Mouse (Mus musculus): Measurements from ENCODE around the gene Tmem176a.
"Not testable (repeated sequence)": the region's sequence is repeated elsewhere in the genome, so short reads cannot be mapped to it uniquely, and the experiment has no call there.

Gene Tmem176a

DNA sequence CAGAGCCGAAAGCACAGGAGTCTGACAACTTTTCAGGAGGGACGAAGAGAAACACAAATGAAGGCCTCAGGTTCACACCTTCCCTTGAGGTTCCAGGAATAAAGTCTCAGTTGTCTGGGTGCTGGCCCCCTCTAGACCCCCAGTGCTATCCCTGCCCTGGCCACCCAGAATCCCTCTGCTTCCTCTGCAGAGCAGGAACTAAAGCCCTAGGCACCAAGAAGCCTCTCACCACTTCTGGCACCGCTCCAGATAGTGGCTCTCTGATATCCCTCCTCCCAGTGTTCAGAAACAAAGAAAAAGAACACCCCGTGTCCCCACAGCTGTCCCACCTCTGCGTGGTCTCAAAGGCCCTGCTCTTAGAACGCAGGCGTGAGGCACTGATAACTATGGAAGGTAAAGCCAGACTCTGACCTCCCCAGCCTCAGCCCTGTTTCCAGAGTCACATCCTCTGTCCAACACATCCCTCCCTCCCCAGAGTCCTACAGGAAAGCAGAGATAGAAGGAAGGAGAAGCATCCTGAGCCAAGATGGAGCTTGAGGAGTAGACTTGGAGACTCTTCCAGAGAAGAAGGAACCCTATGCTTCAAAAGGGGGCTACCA lies at the start of gene Tmem176a:
Tmem176a (plus strand) TSS at position 549 of the 599 bp plus-strand sequence.
- peak in 1 of 2 experiments; percentile 4 for DNase-seq

DNA sequence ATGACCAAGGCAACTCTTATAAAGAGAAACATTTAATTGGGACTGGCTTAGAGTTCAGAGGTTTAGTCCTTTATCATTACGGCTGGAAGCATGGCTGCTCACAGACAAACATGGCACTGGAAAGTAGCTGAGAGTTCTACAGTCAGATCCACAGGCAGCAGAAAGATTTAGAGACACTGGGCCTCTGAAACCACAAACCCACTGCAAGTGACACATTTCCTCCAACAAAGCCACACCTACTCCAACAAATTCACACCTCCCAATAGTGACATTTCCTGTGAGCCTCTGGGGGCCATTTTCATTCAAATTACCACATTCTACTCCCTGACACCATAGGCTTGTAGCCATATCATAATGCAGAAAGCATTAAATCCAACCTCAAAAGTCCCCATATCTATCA lies 38.8 kb upstream of the Tmem176a start:
- DNase-seq = no peak

DNA sequence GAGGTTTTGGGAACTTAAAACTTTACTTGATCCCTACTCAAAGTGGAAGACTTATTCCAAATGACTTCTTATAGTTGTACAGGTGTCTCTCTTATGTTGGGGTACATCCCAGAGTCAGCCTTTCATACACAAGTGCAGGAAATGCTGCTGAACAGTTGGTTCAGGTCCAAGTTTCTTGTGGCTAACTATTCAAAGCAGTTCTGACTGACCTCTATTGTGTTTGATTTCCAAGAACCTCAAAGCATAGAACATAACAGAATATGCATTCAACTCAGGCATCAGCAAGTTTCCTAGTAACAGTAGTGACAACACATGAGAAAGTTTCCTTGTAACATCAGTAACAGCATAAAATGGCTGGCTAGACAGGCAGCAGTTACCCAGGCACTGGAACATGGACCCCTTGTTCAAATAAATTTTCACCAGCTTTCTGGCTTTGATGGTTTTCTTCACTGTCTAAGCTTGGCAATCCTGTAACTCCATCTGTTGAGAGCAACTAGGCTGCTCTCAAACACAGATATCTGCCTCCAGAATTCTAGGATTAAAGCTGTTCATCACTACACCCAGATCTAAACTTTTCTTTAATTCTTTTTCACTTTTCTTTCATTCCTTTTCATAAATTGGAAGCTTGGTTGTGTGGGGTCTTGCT lies 37.2 kb upstream of the Tmem176a start:
- DNase-seq = no peak

DNA sequence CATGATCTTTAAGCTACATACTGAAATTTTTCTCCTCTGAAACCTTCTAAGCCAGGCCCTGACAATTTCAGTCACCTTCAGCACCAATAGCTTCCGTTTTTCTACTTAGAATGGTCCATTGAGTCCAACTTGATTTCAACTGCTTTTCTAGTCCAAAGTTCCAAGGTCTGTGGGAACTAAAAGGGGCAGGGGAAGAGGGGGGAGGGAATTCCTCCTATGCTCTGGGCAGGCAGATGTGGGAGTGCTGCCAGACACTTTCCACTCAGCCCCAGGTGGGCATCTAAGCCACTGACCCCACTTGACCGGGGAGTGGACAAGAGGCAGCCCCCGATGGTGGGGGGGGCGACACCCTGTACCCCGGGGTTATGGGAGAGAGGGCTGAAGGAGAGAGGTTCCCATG lies 36.4 kb upstream of the Tmem176a start:
- no peak for DNase-seq

DNA sequence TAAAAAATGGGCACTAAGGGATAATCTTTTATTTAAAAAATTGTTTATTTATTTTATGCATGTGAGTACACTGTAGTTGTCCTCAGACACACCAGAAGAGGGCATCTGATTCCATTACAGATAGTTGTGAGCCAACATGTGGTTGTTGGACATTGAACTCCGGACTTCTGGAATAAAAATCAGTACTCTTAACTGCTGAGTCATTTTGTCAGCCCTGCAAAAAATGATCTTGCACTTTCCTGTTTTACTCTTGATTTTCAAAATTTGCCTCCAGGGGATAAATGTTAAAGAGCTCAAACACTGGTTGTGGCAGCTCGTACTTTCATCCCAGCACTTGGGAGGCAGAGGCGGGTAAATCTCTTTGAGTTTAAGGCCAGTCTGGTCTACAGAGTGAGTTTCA lies 34.0 kb upstream of the Tmem176a start:
- DNase-seq = no peak

DNA sequence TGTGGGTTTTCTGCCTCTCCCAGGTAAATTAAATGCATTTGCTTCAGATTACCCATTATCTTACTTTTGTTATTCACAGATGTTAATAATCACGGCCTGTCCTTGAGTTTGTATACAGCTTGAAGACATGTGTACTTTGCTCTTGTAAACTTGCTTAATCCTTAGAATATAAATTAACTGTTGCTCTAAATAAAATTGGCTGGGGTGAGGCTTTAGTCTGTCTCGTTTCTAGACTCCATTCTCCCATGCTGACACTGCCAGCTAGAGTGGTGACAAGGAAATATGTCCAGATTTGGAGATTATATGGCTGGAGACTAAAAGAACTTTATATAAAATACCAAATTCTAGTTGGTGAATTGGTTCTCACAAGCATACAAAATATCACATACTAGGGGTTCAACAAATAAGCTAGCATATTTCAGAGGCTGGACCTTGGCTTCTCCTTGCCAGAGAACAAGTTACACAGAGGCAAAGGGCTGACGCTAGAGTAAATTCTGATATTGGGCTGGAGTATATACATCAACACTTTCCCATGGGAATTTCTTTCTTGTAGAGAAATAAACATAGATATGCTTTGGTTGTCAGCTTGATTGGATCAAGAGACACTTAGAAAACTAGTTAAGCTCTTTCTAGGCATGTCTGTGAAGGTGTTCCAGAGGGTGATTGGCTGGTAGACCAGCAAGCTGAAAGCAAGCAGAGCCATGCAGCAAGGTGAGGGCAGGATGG lies 31.1 kb upstream of the Tmem176a start:
- DNase-seq = no peak

DNA sequence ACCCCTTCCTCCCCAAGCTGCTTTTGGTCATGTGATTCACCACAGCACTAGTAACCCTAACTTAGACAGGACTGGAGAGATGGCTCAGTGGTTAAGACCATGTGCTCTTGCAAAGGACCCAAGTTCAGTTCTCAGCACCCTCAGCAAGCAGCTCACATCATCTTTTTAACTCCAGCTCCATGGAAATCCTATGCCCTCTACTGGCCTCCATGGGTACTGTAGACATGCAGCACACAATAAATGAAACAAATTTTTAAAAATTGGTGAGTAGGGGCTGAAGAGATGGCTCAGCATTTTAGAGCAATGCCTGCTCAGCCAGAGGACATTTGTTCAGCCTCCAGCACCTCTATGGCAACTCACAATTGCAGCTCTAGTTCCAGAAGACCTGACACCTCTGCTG lies 25.7 kb upstream of the Tmem176a start:
- no peak for DNase-seq

DNA sequence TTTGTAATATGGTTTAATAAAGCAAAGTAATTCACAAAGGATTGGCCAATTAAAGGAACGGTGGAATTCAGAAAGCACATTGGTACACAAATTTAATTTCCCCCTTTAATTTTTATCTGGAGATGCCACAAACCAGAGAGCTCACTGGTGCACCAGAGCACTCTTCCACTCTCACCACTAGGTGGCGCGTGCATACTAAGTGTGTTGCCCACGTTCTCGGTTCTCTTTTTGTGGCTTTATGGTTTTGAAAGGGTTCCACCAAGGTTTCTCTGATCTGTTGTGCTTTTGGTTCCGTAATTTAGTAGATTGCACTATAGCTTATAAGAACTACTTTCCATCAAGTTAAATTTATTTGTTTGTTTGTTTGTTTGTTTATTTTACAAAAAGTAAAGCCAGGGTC lies 22.9 kb upstream of the Tmem176a start:
- peak; percentile 51 to 56 for DNase-seq

DNA sequence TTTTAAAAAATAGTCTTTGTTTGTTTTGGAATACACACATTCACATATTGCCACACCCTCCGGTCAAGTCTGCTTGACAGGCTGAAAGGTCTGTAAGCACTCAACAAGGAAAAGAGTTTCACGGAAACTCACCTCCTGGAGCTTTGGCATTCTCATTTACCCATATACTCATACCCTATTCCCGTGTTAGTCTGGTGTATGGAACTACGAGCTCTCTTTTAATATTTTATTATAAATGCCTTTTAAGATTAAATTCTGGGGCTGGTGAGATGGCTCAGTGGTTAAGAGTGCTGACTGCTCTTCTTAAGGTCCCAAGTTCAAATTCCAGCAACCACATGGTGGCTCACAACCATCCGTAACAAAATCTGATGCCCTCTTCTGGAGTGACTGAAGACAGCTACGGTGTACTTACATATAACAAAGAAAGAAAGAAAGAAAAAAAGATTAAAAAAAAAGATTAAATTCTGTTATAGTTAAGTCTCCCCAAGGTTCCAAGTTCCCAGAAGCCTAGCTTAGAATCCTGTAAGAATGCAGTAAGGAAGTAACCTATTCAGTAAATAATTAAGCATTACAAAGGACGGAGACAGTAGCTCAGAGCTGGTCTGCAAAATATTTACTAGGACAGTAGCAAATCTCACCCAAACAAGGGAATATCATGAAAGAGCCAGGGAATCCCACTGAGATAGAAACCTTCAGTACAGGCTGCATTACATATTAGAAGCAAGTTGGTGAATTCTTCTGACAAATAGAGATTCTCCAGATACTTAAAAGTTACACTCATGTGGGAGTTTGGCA lies 18.5 kb upstream of the Tmem176a start:
- DNase-seq = not testable (repeated sequence)

DNA sequence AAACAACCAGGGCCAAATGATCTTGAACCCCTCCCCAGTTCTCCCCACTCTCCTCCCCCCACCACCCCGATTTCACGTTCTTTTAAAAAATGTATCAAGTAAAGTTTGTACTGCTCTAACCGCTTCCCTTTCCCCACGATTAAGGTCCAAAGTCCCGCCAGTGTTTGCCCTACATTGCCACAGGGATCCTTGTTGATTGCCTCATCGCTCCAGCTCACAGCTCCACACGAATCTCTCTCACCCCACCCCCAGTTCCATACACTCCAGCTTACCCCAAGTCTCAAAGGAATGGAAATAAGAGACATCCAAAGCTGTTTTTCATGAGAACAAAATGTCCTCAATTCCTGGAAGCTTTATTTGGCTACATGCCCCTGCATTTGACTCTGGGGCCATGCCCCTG lies 15.7 kb upstream of the Tmem176a start:
- DNase-seq = no peak

DNA sequence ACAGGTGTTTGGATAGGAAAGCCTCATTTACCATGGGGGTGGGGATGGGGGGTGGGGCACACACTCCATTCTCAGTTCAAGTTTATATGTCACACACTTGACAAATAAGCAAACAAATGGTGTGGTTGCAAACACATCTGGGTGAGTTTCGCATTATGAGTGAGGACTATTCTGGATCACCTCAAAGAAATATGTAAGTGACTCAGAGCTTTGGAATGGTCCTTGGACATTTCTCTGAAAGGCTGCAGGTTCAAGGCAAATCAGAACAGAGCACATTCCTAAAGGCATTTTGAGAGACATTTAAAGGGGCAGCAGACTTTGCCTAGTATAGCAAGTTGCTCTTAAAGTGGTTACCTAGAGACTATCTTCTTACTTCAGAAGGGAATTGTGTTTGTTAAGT lies 11.7 kb upstream of the Tmem176a start:
- no peak for DNase-seq

DNA sequence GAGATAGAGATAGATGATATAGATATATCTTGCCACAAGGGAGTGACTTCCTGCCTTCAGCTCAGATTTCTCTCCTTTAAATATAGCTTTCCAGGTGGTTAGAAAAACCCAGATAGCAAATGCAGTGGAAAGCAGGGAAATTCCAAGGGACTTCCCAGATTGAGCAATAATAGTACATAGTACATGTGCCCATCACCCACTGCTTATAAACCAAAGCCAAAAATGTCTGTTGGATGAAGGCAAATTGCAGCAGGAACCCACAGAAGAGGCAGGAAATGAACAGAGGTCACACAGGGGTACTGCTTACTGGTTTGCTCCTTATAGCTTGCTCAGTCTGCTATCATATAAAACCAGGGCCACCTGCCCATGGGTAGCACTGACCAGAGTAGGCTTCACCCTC lies 11.1 kb upstream of the Tmem176a start:
- DNase-seq = no peak

DNA sequence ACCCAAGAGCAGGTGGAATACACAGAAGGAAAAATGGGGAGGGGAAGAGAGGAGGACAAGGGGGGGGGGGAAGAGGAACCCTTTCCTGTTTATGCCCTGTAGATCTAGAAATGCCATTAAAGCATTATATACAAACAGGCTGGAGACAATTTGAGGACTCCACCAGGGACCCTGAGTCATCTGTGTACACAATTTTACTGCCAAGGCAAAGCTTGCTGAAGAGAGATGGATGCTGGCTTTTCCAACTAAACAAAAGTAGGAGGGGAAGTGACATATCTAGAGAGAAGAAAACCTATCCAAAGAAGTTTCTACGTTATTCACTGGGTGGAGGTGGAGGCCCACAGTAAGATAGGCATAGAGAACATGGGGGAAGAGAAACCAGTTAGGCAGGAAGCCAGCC lies 10.5 kb upstream of the Tmem176a start:
- no peak for DNase-seq

DNA sequence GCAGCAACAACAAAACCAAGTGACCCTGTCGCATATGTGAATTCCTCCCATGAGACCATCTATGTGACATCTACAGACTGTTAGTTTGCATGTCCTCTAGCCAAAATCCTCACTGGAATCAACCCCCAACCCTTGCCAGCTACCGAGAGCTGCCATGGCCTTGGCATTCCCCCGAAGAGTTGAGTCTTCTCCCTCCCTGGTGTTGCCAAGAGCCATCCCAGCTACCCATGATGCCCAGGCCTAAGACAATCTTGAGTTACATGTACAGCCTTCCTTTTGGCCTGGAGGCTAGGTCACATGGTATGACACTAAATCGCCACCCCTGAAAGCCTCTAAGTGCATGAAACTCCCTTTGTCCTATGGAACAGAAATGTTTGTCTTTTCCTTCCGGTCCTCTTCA lies 9.6 kb upstream of the Tmem176a start:
- DNase-seq = no peak

DNA sequence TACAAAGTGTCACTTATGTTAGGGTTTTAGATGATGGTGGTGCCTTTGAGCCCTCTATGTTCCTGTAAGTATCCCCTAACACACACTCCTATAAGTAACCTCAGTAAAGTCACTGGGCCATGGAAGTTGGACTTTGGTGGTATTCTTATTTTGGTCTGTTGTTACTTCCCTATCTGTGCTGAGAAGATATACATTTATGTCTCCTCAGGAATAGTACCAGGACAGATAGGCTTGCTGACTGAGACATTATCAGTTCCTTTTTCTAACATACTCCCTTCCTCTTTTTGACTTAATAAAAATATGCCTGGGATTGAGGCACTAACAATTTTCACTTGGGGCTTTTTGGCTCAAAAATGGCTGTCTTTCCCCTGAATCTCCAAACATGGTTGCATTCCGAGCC lies 8.3 kb upstream of the Tmem176a start:
- no peak for DNase-seq

DNA sequence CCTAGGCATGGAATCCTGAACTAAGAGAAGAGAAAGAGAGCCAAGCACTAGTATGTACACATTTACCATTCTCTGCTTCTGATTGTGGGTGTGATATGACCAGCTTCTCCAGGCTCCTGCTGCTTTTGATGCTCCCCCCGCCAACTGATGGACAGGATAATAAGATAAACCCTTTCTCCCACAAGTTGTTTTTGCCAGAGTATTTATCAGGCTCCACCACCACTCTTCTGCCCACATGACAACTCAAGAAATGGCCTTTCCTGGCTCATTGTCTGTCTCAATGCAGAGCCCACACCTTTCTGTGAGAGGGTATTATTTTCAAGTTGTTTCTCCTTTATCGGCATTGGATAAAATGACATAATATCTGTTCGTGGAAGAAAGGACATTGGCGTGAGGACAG lies 7.2 kb upstream of the Tmem176a start:
- DNase-seq = no peak

DNA sequence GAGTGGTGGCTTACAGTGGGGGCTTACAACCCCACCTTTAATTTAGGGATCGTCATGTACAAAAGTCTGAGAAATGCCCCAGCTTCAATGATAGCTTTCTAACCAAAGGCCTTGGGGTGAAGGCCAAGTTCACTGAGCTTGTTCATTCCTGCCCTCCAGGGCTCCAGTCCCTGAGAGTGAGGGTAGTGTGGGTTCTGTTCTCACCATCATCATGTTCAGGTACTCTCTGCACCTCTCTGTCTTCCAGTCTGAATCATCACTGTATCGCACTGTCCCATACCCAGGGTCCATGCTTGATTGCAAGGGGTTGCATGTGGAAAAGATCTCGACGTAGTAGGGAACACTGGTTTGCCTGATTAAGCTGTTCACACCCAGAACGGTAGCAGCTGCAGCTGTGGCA lies 5.5 kb upstream of the Tmem176a start:
- no peak for DNase-seq

DNA sequence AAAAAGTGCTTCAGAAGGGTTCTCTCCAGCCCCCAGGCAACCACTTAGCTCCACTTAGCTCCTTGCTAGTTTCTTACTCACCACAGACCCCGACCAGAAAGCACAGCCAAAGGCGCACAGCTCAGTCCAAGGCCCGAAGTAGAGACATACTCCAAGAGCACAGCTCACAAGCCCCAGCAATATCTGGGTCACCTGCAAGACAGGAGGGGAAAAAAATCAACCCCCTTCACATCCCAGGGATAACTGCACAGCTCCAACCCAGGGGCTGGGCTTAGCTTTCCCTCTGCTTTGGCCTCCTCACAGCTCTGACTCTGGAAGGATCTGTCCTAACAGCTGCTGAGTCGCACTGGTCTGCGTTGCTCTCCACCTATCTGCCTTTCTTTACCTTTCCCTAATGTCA lies 4.6 kb upstream of the Tmem176a start:
- DNase-seq = no peak

DNA sequence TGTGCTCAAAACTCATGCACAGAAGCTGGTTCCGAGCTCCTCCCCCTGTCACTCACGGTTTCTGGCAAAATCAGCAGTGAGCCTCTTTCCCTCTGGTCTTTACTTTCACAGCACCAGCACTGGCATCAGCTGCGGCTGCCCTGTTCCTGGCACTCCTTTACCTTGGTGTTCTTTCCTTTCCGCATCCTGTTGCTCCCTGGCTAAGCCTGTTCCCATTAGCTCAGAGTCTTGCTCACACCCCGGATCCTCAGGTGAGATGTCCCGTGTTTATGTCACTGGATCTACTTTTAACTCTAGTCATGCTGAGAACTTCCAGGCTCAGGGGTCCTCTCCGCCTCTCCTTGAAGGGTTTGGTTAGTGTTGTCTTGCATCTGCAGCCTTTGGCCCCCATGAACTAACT lies 3.2 kb upstream of the Tmem176a start:
- no peak for DNase-seq

DNA sequence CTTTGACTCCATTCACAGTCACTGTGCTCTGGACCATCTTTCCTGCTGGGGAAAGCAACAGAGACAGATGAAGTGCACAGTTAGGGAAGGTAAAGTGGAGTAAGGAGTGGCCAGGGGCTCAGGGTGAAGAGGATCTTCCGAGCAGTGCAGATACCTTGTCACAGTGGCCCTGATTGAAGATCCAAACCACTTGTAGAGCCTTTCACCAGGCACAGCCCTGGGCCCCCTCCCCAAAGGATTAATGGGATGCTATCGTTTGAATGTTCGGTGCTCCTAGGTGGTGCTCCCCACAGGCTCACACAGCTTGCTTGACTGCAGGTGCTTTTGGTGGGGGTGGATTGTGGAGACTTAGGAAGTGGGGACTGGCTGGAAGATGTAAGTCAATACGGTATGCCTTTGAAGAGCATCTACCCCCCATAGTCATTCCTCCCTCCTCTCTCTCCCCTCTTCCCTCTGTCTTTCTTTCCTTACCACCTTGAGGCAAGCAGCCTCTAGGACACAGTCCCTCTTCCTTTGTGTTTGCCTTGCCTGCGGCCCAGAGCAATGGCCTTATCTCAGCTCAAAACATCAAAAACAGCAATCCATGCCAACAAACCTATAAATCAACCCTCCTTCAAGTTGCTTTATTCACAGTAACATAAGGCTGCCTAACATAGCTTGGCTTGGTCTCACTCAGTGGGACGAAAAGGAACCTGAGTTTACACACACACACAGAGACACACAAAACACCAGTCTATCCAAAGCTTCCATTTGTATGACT lies 2.2 kb upstream of the Tmem176a start:
- DNase-seq = no peak

DNA sequence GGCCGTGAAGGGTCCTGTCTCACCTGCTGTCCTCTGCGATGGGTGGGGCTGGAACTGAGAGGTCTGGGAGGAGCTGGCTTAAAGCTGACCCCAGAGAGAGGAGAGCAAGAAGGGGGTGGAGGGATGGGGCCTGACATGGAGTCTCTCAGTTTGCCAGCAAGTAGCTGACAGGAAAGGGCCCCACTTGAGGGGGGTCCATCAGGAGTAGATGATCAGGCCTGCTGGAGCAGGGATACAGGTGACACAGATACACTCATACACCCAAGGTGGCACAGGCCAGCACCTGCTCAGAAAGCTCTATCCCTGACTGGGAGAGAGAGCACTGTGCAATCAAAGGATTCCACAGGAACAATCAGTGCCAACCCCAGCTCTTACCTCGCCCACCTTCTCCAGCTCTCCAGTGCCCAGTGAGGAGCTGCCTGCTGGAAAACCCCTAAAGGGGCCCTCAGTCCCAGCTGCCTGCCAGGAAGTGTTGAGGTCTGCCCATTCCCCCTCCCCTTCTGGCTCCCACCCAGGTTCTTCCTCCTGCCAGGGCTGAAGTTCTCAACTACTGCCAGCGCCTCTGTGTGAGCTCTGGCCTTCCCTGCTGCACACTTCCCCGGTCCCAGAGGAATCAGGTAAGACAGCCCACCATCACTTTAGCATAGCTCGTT lies 380 bp downstream of the Tmem176a start, which contains the start of gene Tmem176b:
Tmem176b (minus strand) TSS at position 524 of the 653 bp plus-strand sequence.
- DNase-seq = peak; percentile 57 to 70
